Mouse (Mus musculus) neural tube, embryonic 11.5 days (tissue): ENCODE results near the gene Sppl2a. TPM values are rescaled to one million over a fixed set of nuclear protein-coding genes. Genes with fewer than 3 reads are reported as not detected.

Source experiments
- ATAC-seq: fragments of 200-750 bp; cut with Nextera tagmentation; 2 replicates; pipeline ENCODE4 v1.8.0; 2017; ENCODE audit warnings: moderate number of reproducible peaks, mild to moderate bottlenecking, moderate TSS enrichment, moderate library complexity; ENCODE audit not compliant: insufficient read depth, low FRiP score, low TSS enrichment
- DNase-seq: peaks from one replicate; pipeline ENCODE4 v3.0.0-alpha.2; 2015; ENCODE audit warnings: low spot score
- H3K27ac ChIP-seq: fragments of 300-500 bp; sonication (generic); 2 replicates; pipeline ENCODE4 v1.5.1; 2014; ENCODE audit warnings: low read depth, mild to moderate bottlenecking, low read length
- H3K27me3 ChIP-seq: fragments of 300-500 bp; sonication (generic); 2 replicates; pipeline ENCODE4 v1.6.1; 2014; ENCODE audit warnings: mild to moderate bottlenecking, low read length, mixed read lengths; ENCODE audit not compliant: control insufficient read depth, insufficient read depth
- H3K36me3 ChIP-seq: fragments of 300-500 bp; sonication (generic); 2 replicates; pipeline ENCODE4 v1.6.1; 2014; ENCODE audit warnings: mild to moderate bottlenecking, low read length, moderate library complexity, mixed read lengths; ENCODE audit not compliant: control insufficient read depth, insufficient read depth
- H3K4me1 ChIP-seq: fragments of 300-500 bp; sonication (generic); 2 replicates; pipeline ENCODE4 v1.6.1; 2014; ENCODE audit warnings: low read length, mixed read lengths; ENCODE audit not compliant: control insufficient read depth, insufficient read depth
- H3K4me2 ChIP-seq: fragments of 300-500 bp; sonication (generic); 2 replicates; pipeline ENCODE4 v1.6.1; 2014; ENCODE audit warnings: low read depth, mild to moderate bottlenecking, moderate library complexity
- H3K4me3 ChIP-seq: fragments of 300-500 bp; sonication (generic); 2 replicates; pipeline ENCODE4 v1.5.1; 2014; ENCODE audit warnings: low read depth, low read length
- H3K9ac ChIP-seq: fragments of 300-500 bp; sonication (generic); 2 replicates; pipeline ENCODE4 v1.6.1; 2014; ENCODE audit warnings: mild to moderate bottlenecking, low read length
- H3K9me3 ChIP-seq: fragments of 300-500 bp; sonication (generic); 2 replicates; pipeline ENCODE4 v1.6.1; 2016; ENCODE audit warnings: low read length; ENCODE audit not compliant: control insufficient read depth
- WGBS: fragments of 180-500 bp; shearing (Covaris S2); extraction: QIAGEN DNeasy Blood & Tissue Kit; methylation state at CpG from one replicate; pipeline ENCODE4 v1.1.7; 2014; 5-methylcytosine and 5-hydroxymethylcytosine counted together
- polyA plus RNA-seq: library from polyadenylated mRNA; unstranded; fragments of >200 nt; fragmentation: Nextera tagmentation; extraction: Ambion mirVana; gene quantifications from 2 replicates; pipeline ENCODE4 v1.2.1, GENCODE M21; 2014

Sppl2a gene
- polyA plus RNA-seq, 1 experiment from 2014 or later = 33.6 TPM

DNA sequence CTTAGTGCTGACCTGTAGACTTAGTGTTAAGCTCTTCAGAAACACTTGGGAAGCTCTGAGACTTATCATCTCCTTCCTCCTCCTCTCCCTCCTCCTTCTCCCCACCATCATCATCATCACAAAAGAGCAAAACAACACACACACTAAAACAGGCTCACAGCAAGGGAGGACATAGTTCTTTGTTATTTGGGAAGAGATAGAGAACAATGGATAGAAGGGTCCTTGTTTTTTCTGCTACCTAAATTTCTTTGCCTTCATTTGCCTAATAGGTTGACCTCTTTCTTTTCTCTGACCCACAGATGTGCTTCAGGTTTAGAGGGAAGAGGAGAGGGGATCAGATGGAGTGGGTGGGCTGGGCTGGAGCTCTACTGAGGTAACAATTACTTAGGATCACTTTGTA, 14.6 kb upstream of the Sppl2a start:
- no peaks in the 10 kb centered on the region for H3K36me3 ChIP-seq
- H3K9me3 ChIP-seq = no peaks in the 10 kb centered on the region
- H3K4me2 ChIP-seq = no peak overlapping the region
- H3K27me3 ChIP-seq = no peaks in the 10 kb centered on the region
- DNase-seq (no peak), ATAC-seq (no peak)
- H3K27ac ChIP-seq = no peak overlapping the region
- no peak overlapping the region for H3K4me3 ChIP-seq
- H3K9ac ChIP-seq = no peak overlapping the region
- no peaks in the 10 kb centered on the region for H3K4me1 ChIP-seq

DNA sequence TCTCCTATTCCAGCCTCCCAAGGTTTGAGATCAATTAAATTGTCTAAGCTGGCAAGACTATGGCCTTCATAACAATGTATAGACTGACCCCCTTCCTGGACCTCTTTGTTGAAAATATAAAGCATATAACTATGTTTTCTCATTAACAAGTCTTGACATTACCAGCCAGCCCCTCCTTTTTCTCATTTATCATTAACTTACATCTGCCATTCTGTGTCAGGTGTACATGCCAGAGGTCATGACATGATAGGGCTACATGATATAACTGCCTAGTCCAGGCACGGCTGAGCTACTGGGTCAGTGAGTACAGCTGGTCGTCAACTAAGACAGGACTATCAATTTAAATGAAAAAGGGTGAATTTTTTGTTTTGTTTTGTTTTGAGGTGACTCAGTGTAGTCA, 10.2 kb upstream of the Sppl2a start:
- ATAC-seq (no peak), DNase-seq (no peak)
- H3K36me3 ChIP-seq = no peaks in the 10 kb centered on the region
- H3K9me3 ChIP-seq = no peaks in the 10 kb centered on the region
- no peaks in the 10 kb centered on the region for H3K4me1 ChIP-seq
- no peak overlapping the region for H3K4me3 ChIP-seq
- no peaks in the 10 kb centered on the region for H3K27me3 ChIP-seq
- WGBS = 84% methylated on average over 2 of the region's 2 CpGs
- no peak overlapping the region for H3K27ac ChIP-seq
- no peak overlapping the region for H3K9ac ChIP-seq
- no peak overlapping the region for H3K4me2 ChIP-seq

DNA sequence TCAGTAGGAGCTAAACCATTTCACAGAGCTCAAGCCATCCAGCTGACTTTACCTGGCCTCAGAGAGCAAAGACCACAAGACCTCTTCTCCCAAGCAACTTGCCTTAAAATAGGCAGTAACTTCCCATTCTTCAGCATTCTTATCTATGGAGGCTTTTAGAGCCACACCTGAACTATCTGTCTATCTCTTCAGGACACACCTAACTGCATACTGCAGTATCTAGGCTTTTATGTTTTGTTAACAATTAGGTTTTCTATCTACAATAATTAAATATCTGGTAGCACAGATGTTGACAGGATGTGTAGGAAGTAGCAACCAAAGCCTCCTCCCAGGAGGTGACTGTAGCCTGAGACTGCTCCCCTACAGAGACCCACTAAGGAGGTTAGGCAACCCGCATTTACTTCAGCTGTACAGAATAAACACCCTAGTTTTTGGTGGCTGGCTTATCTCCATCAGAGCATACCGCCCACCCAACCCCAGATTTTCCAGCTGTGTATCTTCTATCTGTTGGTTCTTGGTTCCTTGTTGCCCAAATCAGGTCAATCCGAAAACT, 7.4 kb upstream of the Sppl2a start:
- Histone ChIP-seq H3K9me3 (no peaks in the 10 kb centered on the region), H3K27me3 (no peaks in the 10 kb centered on the region), H3K36me3 (no peaks in the 10 kb centered on the region), H3K4me1 (no peaks in the 10 kb centered on the region), H3K4me2 (no peak overlapping the region), H3K9ac (no peak overlapping the region), H3K4me3 (no peak overlapping the region), H3K27ac (no peak overlapping the region)
- no peak for DNase-seq
- ATAC-seq = no peak
- 70% methylated on average over 3 of the region's 3 CpGs for WGBS

DNA sequence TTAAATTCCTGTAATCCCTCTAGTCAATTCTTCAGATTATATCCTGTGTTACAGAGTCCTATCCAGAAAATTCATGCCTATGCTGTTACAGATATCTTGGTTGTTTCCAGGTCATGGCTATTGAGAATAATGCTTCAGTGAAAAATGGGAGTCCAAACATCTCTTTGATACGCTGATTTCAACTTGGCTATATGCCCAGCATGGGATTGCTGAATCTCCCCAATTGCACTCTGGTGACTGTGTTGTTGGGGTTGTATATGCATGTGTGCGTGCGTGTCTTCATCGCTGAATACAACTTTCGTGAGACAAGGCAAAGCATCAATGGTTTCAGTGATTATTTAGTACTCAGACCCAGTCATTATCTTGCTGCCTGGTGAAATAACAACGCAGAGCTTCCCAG, 5.0 kb upstream of the Sppl2a start:
- Histone ChIP-seq H3K27ac (no peak overlapping the region), H3K4me1 (peaks cover 2% of the 10 kb centered on the region; the same call in 1 of the 2 replicates), H3K4me3 (no peak overlapping the region), H3K9me3 (no peaks in the 10 kb centered on the region), H3K36me3 (no peaks in the 10 kb centered on the region), H3K27me3 (no peaks in the 10 kb centered on the region), H3K9ac (no peak overlapping the region), H3K4me2 (no peak overlapping the region)
- 87% methylated on average over 6 of the region's 6 CpGs for WGBS
- no peak for DNase-seq
- ATAC-seq = no peak

DNA sequence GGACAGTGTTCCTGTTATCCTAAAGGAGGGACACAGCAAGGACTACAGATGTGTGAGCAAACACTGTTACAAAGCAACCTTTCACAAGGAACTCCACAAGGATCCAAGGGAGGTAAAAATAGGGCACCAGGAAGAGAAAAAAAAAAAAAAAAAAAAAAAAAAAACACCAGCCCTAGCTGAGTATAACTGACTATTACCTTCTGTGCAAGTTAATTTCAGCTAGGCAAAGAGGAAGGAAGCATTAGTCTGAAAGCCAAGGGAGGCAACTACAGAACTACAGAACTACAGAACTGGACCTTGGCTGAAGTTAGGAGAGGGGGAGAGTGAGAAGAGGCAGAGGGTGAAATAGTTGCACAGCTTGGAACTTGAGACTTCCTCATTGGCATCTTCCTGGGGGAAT, 886 bp upstream of the Sppl2a start:
- no peak for DNase-seq

DNA sequence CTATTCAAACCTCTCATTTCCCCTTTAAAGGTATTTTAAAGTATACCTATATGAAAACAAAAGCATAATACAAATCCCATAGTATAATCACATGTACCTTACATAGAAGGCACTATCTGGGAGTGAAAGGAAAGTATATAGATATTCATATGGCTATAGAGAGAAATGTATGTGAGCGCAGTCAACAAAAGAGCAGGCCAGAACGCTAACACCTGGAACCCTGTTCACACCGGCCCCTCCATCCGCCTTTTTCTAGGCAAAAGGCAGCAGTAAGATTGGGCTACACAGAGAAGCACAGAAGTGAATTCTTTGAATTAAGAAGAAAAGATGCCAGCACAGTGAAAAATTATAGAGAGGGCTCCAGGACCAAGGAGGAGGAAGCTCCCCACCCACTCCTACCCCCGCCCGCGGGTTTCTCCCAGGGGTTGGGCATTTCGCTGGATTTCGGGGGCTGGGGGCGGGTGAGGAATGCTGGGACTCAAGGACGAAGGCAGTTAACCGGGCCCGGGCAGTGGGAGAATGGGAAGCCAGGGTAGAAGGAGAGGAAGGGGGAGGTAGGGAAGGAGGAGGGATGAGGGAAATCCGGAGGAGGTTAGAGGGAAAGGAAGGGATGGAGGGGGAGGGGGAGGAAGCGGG, 656 bp downstream of the Sppl2a start:
- peak overlapping the region; percentile 88 for H3K9ac ChIP-seq
- ATAC-seq (peak; percentile 17), DNase-seq (no peak)
- H3K36me3 ChIP-seq = no peaks in the 10 kb centered on the region
- peak overlapping the region; percentile 94 for H3K27ac ChIP-seq
- H3K9me3 ChIP-seq = no peaks in the 10 kb centered on the region
- no peaks in the 10 kb centered on the region for H3K27me3 ChIP-seq
- peak overlapping the region; percentile 49 for H3K4me3 ChIP-seq
- peak overlapping the region; percentile 70 for H3K4me2 ChIP-seq
- peaks cover 2% of the 10 kb centered on the region for H3K4me1 ChIP-seq
- 1% methylated on average over 14 of the region's 15 CpGs for WGBS

More for the DNA sequence above, 886 bp upstream of the Sppl2a start:
- ATAC-seq = no peak
- Histone ChIP-seq H3K36me3 (no peaks in the 10 kb centered on the region), H3K27me3 (no peaks in the 10 kb centered on the region), H3K9ac (no peak overlapping the region; the same call in 1 of the 2 replicates), H3K4me3 (no peak overlapping the region), H3K9me3 (no peaks in the 10 kb centered on the region), H3K27ac (no peak overlapping the region), H3K4me1 (peaks cover 2% of the 10 kb centered on the region), H3K4me2 (no peak overlapping the region)

DNA sequence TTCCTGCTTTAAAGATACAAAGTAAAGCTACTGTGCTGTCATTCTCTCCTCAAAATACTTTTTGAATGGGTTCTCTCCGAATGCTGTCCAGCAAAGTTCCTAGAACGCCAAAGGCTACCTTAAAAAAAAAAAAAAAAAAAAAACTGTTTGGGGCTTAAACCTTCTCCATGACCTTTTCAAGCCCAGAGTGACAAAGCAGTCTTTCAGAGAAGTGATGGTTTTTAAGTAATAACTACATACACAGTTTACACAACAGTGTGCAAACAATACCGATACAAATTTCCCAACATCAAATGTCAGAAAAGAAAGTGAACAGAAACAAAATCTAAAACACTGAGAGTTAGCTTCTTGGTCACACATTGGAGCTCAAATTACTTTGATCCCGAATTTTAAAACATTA, 1.3 kb downstream of the Sppl2a start:
- Histone ChIP-seq H3K9me3 (no peaks in the 10 kb centered on the region), H3K27me3 (no peaks in the 10 kb centered on the region), H3K4me1 (peaks cover 2% of the 10 kb centered on the region), H3K27ac (no peak overlapping the region), H3K9ac (no peak overlapping the region), H3K4me2 (peak overlapping the region; percentile 70; the same call in 1 of the 2 replicates), H3K36me3 (no peaks in the 10 kb centered on the region), H3K4me3 (no peak overlapping the region)
- DNase-seq (no peak), ATAC-seq (no peak)
- WGBS = 66% methylated on average over 4 of the region's 4 CpGs

DNA sequence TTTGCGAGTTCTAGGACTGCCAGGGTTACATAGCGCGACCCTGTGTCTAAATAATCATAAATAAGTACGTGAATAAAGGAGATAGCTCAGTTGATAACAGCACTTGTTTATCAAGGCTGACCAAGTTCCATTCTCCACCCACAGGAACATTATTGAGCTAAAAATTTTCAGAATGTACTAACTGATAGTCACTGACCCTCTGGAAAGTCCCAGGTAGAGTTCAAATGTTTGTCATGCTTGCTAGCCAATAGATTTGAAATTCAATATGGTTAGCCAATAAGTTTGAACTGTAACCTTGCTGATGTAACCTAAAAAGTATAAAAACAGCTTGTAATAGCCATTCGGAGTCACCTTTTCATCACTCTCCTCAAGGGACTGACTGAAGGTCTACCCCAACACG, 4.4 kb downstream of the Sppl2a start:
- no peak for ATAC-seq
- Histone ChIP-seq H3K4me3 (no peak overlapping the region), H3K9me3 (no peaks in the 10 kb centered on the region), H3K4me2 (no peak overlapping the region), H3K9ac (no peak overlapping the region), H3K4me1 (peaks cover 2% of the 10 kb centered on the region), H3K27ac (no peak overlapping the region), H3K27me3 (no peaks in the 10 kb centered on the region), H3K36me3 (no peaks in the 10 kb centered on the region)
- WGBS = 95% methylated on average over 6 of the region's 6 CpGs
- DNase-seq = no peak

DNA sequence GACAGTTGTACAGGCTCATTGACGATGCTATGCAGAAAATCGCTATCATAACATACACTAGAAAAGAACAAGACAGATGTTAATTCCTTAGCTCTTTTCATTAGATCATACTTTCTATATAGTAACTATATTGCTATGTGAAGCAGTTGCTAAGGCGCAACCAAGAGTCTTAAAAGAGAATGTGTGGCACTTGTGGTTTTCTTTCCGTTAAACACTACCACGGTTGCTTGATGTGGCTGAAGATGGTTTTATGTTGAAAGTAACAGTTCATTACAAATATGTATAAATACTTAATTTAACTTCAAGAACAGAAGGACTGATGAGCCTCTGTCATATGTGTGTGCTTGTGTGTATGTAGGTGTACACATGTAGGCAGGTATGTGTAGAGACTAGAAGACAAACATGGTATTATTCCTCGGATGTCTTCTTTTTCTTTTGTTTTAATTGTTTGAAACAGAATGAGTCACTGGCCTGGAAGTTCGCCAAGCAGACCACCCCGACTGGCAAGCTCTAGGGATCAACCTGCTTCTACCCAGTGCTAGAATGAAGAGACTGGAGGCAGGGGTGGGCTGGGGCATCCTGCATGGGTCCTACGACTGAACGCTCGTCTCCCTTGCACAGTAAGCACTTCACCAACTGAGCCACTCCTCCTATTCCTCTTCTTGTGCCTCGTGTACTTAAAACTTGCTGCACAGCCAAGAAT, 12.5 kb downstream of the Sppl2a start:
- H3K36me3 ChIP-seq = no peaks in the 10 kb centered on the region
- H3K27me3 ChIP-seq = no peaks in the 10 kb centered on the region
- DNase-seq (no peak), ATAC-seq (no peak)
- H3K4me1 ChIP-seq = no peaks in the 10 kb centered on the region
- WGBS = 87% methylated on average over 12 of the region's 12 CpGs
- H3K9ac ChIP-seq = no peak overlapping the region
- no peak overlapping the region for H3K27ac ChIP-seq
- H3K4me3 ChIP-seq = no peak overlapping the region
- H3K9me3 ChIP-seq = no peaks in the 10 kb centered on the region
- H3K4me2 ChIP-seq = no peak overlapping the region
